Comparison of ENCODE assay signal across 13 mouse cellular contexts in the genomic region with DNA sequence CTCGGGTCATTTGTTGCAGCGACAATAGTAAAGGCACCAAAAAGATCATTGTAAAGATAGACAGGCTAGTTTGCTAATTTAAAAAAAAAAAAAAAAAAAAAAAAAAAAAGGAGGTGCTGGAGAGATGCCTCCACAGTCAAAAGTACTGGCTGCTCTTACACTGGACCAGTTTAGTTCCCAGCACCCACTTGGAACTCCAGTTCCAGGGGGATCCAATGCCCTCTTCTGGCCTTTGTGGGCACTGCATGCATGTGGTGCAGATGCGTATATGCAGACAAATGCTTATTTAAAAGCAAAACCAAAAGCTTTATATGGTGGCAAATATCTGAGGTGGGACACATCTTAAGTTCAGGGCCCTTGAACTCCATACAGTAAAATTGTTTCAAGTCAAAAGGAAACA. TPM values are rescaled to one million over a fixed set of nuclear protein-coding genes. Genes with fewer than 3 reads are reported as not detected.
A peak's percentile ranks its signal among the peaks of the same experiment; 100 is the strongest.
DNase-seq lines count a peak whose midpoint lies in the region; ATAC-seq and TF ChIP-seq lines count a peak whose summit lies in the region.
"Had no signal": no experiment of that assay in that cellular context is flagged by ENCODE, and none has a peak within 500 bp of the region (broad histone marks: within the 10 kb centered on the region; RNA-seq: fewer than 3 reads in every experiment).

No protein-coding gene starts in this region.

- ATAC-seq in lung, embryonic 14.5 days (ENCODE audit: insufficient read depth) = no peak
- ATAC-seq in liver, embryonic 14.5 days (ENCODE audit: insufficient read depth) = no peak
- ATAC-seq: intestine, embryonic 15.5 days had no signal

- no peak overlapping the region for H3K9ac ChIP-seq in lung, embryonic 14.5 days
- no peak overlapping the region for H3K9ac ChIP-seq in liver, embryonic 14.5 days (replicated peaks)
- H3K9ac ChIP-seq: intestine, embryonic 15.5 days; limb, embryonic 13.5 days had no signal

- no peak overlapping the region for H3K27ac ChIP-seq in lung, embryonic 14.5 days (ENCODE audit: low read depth)
- H3K27ac ChIP-seq in liver, embryonic 14.5 days = peak overlapping the region; percentile 100
- H3K27ac ChIP-seq: intestine, embryonic 15.5 days; limb, embryonic 13.5 days had no signal

- H3K9me3 ChIP-seq in lung, embryonic 14.5 days (ENCODE audit: low read depth, low read length) = no peaks in the 10 kb centered on the region
- no peaks in the 10 kb centered on the region; the same call in 1 of the 2 replicates for H3K9me3 ChIP-seq in liver, embryonic 14.5 days (ENCODE audit: control insufficient read depth, low read length)
- H3K9me3 ChIP-seq: intestine, embryonic 15.5 days; limb, embryonic 13.5 days had no signal

- peak; percentile 42 for TF ChIP-seq CTCF in lung, embryonic 14.5 days (IDR thresholded peaks at IDR 0.05; ENCODE audit: low read depth)
- peak; percentile 76 for TF ChIP-seq CTCF in liver, embryonic 14.5 days (IDR thresholded peaks at IDR 0.05; ENCODE audit: low read depth)

- H3K36me3 ChIP-seq in lung, embryonic 14.5 days (ENCODE audit: insufficient read depth) = peaks cover 47% of the 10 kb centered on the region
- peaks cover 79% of the 10 kb centered on the region for H3K36me3 ChIP-seq in liver, embryonic 14.5 days (replicated peaks; ENCODE audit: control insufficient read depth, insufficient read depth, low read depth)

- no peak for TF ChIP-seq EP300 in liver, embryonic 14.5 days (IDR thresholded peaks at IDR 0.05; ENCODE audit: low read depth)

- 98% methylated on average over 3 of the region's 3 CpGs for WGBS in lung, embryonic 14.5 days
- whole genome bisulfite sequencing in liver, embryonic 14.5 days (ENCODE audit: insufficient replicate concordance) = 94% methylated on average over 3 of the region's 3 CpGs

- no peaks in the 10 kb centered on the region for H3K4me1 ChIP-seq in lung, embryonic 14.5 days (ENCODE audit: insufficient read depth)
- peaks cover 54 to 59% of the 10 kb centered on the region in 2 experiments for H3K4me1 ChIP-seq in liver, embryonic 14.5 days (replicated peaks; ENCODE audit: control insufficient read depth in 2 of 2, insufficient read depth in 2 of 2, low read length in 1 of 2)
- H3K4me1 ChIP-seq: intestine, embryonic 15.5 days; limb, embryonic 13.5 days had no signal

- H3K27me3 ChIP-seq in lung, embryonic 14.5 days (ENCODE audit: insufficient read depth, low read length) = no peaks in the 10 kb centered on the region
- no peaks in the 10 kb centered on the region for H3K27me3 ChIP-seq in liver, embryonic 14.5 days (ENCODE audit: control insufficient read depth, insufficient read depth, low read length)
- H3K27me3 ChIP-seq: intestine, embryonic 15.5 days; limb, embryonic 13.5 days had no signal

- DNase-seq in embryo, embryonic 10.5 days (ENCODE audit: low spot score) = peak; percentile 16
- DNase-seq in embryo, embryonic 11 days = no peak
- DNase-seq in lung, embryonic 14.5 days = no peak
- no peak for DNase-seq in lung, postnatal 36 days
- DNase-seq in ES-CJ7 (ENCODE audit: low read depth, low spot score) = peak; percentile 76
- no peak for DNase-seq in liver, embryonic 14.5 days (ENCODE audit: low read depth in 3 of 3, low spot score in 3 of 3)
- DNase-seq in yolk sac, embryonic 10.5 days (ENCODE audit: low spot score) = no peak
- no peak for DNase-seq in heart, adult 8-10 months (ENCODE audit: low spot score)
- DNase-seq: gastrocnemius, postnatal 10 days; retina, postnatal 1 day had no signal

- no peak overlapping the region for H3K4me3 ChIP-seq in lung, embryonic 14.5 days (ENCODE audit: low read depth, low read length)
- H3K4me3 ChIP-seq in liver, embryonic 14.5 days (ENCODE audit: insufficient read depth in 1 of 2, low read depth in 2 of 2, low read length in 2 of 2) = no peak overlapping the region
- H3K4me3 ChIP-seq: intestine, embryonic 15.5 days; limb, embryonic 13.5 days had no signal

- no peak overlapping the region for H3K4me2 ChIP-seq in lung, embryonic 14.5 days
- no peak overlapping the region for H3K4me2 ChIP-seq in liver, embryonic 14.5 days (ENCODE audit: low read depth)
- H3K4me2 ChIP-seq: intestine, embryonic 15.5 days; limb, embryonic 13.5 days had no signal

RNA-seq across cellular contexts. Expression of gene Pnpo, which starts 7.0 kb away (rescaled TPM):
- polyA plus RNA-seq in lung, embryonic 14.5 days (2014; fragmentation: Nextera tagmentation; extraction: Ambion mirVana) = 18.4 and 19.5 TPM in 2 replicates
- polyA plus RNA-seq in liver, embryonic 14.5 days (2012; rRNA removed) = 315 and 355 TPM in 2 replicates
- 564 and 592 TPM in 2 replicates for polyA plus RNA-seq in liver, embryonic 14.5 days (2014; fragmentation: Nextera tagmentation; extraction: Ambion mirVana)
- 10 to 100 TPM; 14.9 to 16.6 (median 16.1) TPM for total RNA-seq in heart, adult 8-10 months (2022)

RNA-seq across cellular contexts. Expression of gene Prr15l, which starts 22.9 kb away (rescaled TPM):
- polyA plus RNA-seq in lung, embryonic 14.5 days (2014; fragmentation: Nextera tagmentation; extraction: Ambion mirVana) = 24.1 and 30.8 TPM in 2 replicates
- polyA plus RNA-seq in liver, embryonic 14.5 days (2012; rRNA removed) = 2.8 and 3.3 TPM in 2 replicates
- polyA plus RNA-seq in liver, embryonic 14.5 days (2014; fragmentation: Nextera tagmentation; extraction: Ambion mirVana) = 4.9 and 8.5 TPM in 2 replicates
- 1 to 10 TPM; 1.1 to 1.7 (median 1.5) TPM for total RNA-seq in heart, adult 8-10 months (2022)
- total RNA-seq: gastrocnemius, postnatal 10 days; layer of hippocampus, adult 8-10 months had no signal

RNA-seq across cellular contexts. Expression of gene Sp2, which starts 32.0 kb away (rescaled TPM):
- polyA plus RNA-seq in lung, embryonic 14.5 days (2014; fragmentation: Nextera tagmentation; extraction: Ambion mirVana) = 22.3 and 23.7 TPM in 2 replicates
- 7.7 and 8.0 TPM in 2 replicates for polyA plus RNA-seq in liver, embryonic 14.5 days (2012; rRNA removed)
- 13.7 and 17.1 TPM in 2 replicates for polyA plus RNA-seq in liver, embryonic 14.5 days (2014; fragmentation: Nextera tagmentation; extraction: Ambion mirVana)
- total RNA-seq in heart, adult 8-10 months (2022) = 10 to 100 TPM in 2 of 4 experiments, 1 to 10 TPM in 2; 7.8 to 13.7 (median 11.0) TPM

RNA-seq across cellular contexts. Expression of gene Cdk5rap3, which starts 34.5 kb away (rescaled TPM):
- 61.8 and 63.8 TPM in 2 replicates for polyA plus RNA-seq in lung, embryonic 14.5 days (2014; fragmentation: Nextera tagmentation; extraction: Ambion mirVana)
- polyA plus RNA-seq in liver, embryonic 14.5 days (2012; rRNA removed) = 14.2 and 20.1 TPM in 2 replicates
- 34.1 and 36.4 TPM in 2 replicates for polyA plus RNA-seq in liver, embryonic 14.5 days (2014; fragmentation: Nextera tagmentation; extraction: Ambion mirVana)
- 10 to 100 TPM; 20.4 to 25.7 (median 22.7) TPM for total RNA-seq in heart, adult 8-10 months (2022)

Comparison
In these comparisons a context has a peak if more than half of its experiments do, and no peak if none do; other contexts are left out.
1. DNase-seq: peak in embryo, embryonic 10.5 days (single experiment) and ES-CJ7 (single experiment); none in embryo, embryonic 11 days (single experiment), lung, embryonic 14.5 days (single experiment), lung, postnatal 36 days (single experiment), liver, embryonic 14.5 days (0 of 3), yolk sac, embryonic 10.5 days (single experiment) and heart, adult 8-10 months (single experiment).
2. RNA of gene Pnpo, which starts 7.0 kb away (polyA plus RNA-seq): 315 to 592 TPM in liver, embryonic 14.5 days; 18.4 to 19.5 TPM in lung, embryonic 14.5 days; every median in the first group is over 10 times any median in the second.